Mouse (Mus musculus) MEL (cell line): Measurements from ENCODE around the gene Dlat.

ENCODE experiments used
- CTCF ChIP-seq, 3 experiments: IDR thresholded peaks in 2 of 3; conservative IDR thresholded peaks in 1 of 3; 2 replicates each; pipeline ENCODE4 v1.5.1; 2011 to 2012; ENCODE audit warnings: low read length in 3 of 3, low read depth in 2 of 3, mild to moderate bottlenecking in 2 of 3, improper control_type of control experiment in 1 of 3, inconsistent platforms in 1 of 3, mixed read lengths in 1 of 3, moderate library complexity in 1 of 3; ENCODE audit not compliant: control insufficient read depth in 1 of 3, insufficient read depth in 1 of 3, poor library complexity in 1 of 3, severe bottlenecking in 1 of 3
- E2F4 ChIP-seq: IDR thresholded peaks from 2 replicates; pipeline ENCODE4 v1.6.1; 2011; ENCODE audit warnings: low read depth, low read length, improper control_type of control experiment, borderline replicate concordance
- ELF1 ChIP-seq: IDR thresholded peaks from 2 replicates; pipeline ENCODE4 v1.6.1; 2014; ENCODE audit warnings: low read depth, mild to moderate bottlenecking, inconsistent platforms, low read length, improper control_type of control experiment, moderate library complexity
- MEF2A ChIP-seq: IDR thresholded peaks from 2 replicates; pipeline ENCODE4 v1.6.1; 2014; ENCODE audit warnings: low read depth, mild to moderate bottlenecking, inconsistent platforms, low read length, improper control_type of control experiment; ENCODE audit not compliant: poor library complexity, insufficient replicate concordance, severe bottlenecking; ENCODE audit errors: extremely low read depth
- RAD21 ChIP-seq: IDR thresholded peaks from 2 replicates; pipeline ENCODE4 v1.6.1; 2011; ENCODE audit warnings: mild to moderate bottlenecking, low read depth, low read length, improper control_type of control experiment
- TBP ChIP-seq: IDR thresholded peaks from 2 replicates; pipeline ENCODE4 v1.8.0; 2011; ENCODE audit warnings: low read depth, low read length, improper control_type of control experiment
- UBTF ChIP-seq: IDR thresholded peaks from 2 replicates; pipeline ENCODE4 v1.6.1; 2012; ENCODE audit warnings: low read depth, mild to moderate bottlenecking, inconsistent platforms, low read length, improper control_type of control experiment, moderate library complexity, borderline replicate concordance; ENCODE audit not compliant: insufficient read depth
- USF1 ChIP-seq: IDR thresholded peaks from 2 replicates; pipeline ENCODE4 v1.6.1; 2014; ENCODE audit warnings: low read depth, mild to moderate bottlenecking, inconsistent platforms, low read length, improper control_type of control experiment, moderate library complexity
- ZNF384 ChIP-seq: IDR thresholded peaks from 2 replicates; pipeline ENCODE4 v1.6.1; 2012; ENCODE audit warnings: low read depth, mild to moderate bottlenecking, inconsistent platforms, low read length, improper control_type of control experiment

- TF ChIP-seq UBTF (no peak), E2F4 (no peak), RAD21 (no peak), USF1 (no peak), CTCF (IDR thresholded peaks at IDR 0.05 in 2 of 3, conservative IDR thresholded peaks at IDR 0.05 in 1 of 3; ENCODE audit: control insufficient read depth in 1 of 3, insufficient read depth in 1 of 3, low read depth in 2 of 3, low read length in 3 of 3, poor library complexity in 1 of 3, severe bottlenecking in 1 of 3) (no peak), ZNF384 (no peak), TBP (no peak), ELF1 (no peak), MEF2A (no peak)
Observed at GRCm38 (mm10) chr9:50695153-50695552, 35.6 kb upstream of the Dlat start.
